Mouse (Mus musculus) C3H10T1/2 (cell line): ENCODE results near the gene Rbm24. TPM values are rescaled to one million over a fixed set of nuclear protein-coding genes. Genes with fewer than 3 reads are reported as not detected.

ENCODE experiments used
- polyA plus RNA-seq, 2 experiments: library from polyadenylated mRNA; unstranded; fragments of >200 nt; fragmentation: generic; extraction: Trizol; gene quantifications; one replicate each; pipeline ENCODE4 v1.2.1; 2012; ENCODE audit warnings: missing spikeins in 2 of 2

The Rbm24 gene
- polyA plus RNA-seq, result not detected

GRCm38 (mm10) chr13:46418141-46418601 is at the start of gene Rbm24:
Rbm24 (plus strand) TSS chr13:46418434.

Other genes starting within 250 kb of the Rbm24 start
- gene Stmnd1, start 144.7 kb upstream of the Rbm24 start, polyA plus RNA-seq, result not detected
- gene Cap2, start 83.4 kb downstream of the Rbm24 start, polyA plus RNA-seq, result not detected